Mouse (Mus musculus) frontal cortex, postnatal 25 days (tissue): ENCODE data around the gene Csrnp2.

ENCODE experiments used
- DNase-seq, 2 experiments: peaks; one replicate each; pipeline ENCODE4 v3.0.0; 2022; ENCODE audit warnings: low spot score in 2 of 2

Gene Csrnp2

DNA sequence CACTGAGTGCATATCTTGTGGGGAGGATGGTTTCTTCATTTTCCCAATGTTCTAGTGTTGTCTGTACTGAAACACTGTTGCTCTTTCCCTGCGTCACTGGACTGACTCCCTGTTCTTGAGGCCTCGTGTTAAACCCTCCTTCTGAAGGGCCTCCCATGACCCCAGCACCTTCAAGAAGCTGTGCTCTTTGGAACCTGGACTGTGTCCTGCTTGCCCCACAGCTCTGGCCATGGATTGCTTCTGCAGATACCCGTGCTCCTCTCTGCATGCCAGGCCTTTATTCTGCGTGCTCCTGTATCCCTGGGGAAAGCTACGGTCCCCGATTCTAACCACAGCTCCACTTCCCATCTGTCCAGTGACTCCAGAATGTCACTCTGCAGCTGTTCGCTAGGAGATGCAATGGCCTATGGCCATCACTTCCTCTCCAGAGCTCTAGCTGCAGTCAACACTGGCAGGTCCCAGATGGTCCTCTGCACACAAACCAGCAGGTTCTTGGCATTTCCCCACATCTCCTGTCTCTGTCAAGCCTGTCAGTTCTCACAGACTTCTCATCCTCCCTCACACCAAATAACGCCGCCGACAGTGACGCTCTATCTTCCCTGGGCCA is 65.2 kb downstream of the Csrnp2 start:
- DNase-seq, result no peak
